Mouse (Mus musculus) liver, adult 2 months (tissue): ENCODE measurements around the gene Trrap.
"Not testable (repeated sequence)": the region's sequence is repeated elsewhere in the genome, so short reads cannot be mapped to it uniquely, and the experiment has no call there.

Source experiments
- CTCF ChIP-seq: fragments of 200-500 bp; IDR thresholded peaks from 2 replicates; pipeline ENCODE4 v1.5.1; 2011; ENCODE audit warnings: low read depth, low read length, control low read depth
- POLR2A ChIP-seq: fragments of 200-500 bp; IDR thresholded peaks from 2 replicates; pipeline ENCODE4 v1.6.1; 2011; ENCODE audit warnings: low read length, control low read depth; ENCODE audit not compliant: insufficient read depth; ENCODE audit errors: extremely low read depth

DNA sequence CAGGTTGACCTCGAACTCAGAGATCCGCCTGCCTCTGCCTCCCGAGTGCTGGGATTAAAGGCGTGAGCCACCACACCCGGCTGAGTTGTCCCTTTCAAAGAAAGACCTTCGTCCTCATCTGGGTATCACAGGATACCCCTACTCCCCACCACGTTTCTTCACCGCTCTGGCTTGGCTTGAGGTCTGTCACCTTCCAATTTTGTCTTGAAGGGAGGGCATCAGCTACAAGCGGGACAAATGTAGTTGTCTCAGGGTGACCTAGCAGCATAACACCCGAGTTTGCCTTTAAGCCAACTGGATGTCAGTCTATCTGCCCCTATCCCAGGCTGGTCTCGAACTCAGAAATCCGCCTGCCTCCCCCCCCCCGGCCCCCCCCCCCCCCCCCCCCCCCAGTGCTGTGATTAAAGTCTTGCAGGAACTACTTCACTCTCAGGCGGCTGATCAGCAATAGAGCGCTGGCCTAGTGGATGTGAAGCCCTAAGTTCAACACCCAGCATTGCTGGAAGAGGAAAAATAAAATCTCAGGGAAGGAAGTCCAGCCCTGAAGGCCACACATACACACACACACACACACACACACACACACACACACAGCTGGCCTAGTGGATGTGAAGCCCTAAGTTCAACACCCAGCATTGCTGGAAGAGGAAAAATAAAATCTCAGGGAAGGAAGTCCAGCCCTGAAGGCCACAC, at the start of gene Trrap:
- not testable (repeated sequence) for TF ChIP-seq CTCF, POLR2A
